Mouse (Mus musculus): ENCODE measurements around the gene Gfpt1. TPM values are rescaled to one million over a fixed set of nuclear protein-coding genes. Genes with fewer than 3 reads are reported as not detected.
"Not testable (repeated sequence)": the region's sequence is repeated elsewhere in the genome, so short reads cannot be mapped to it uniquely, and the experiment has no call there.

Gene Gfpt1
- polyA plus RNA-seq, 1 experiment from 2014 or later = 17.4 TPM

GRCm38 (mm10) chr6:87072759-87073158 lies 30.1 kb downstream of the Gfpt1 start:
- no peaks in the 10 kb centered on the region for H3K4me1 ChIP-seq (replicated peaks; ENCODE audit: control insufficient read depth, insufficient read depth, low read length)
- WGBS = 87% methylated on average over 4 of the region's 4 CpGs
- no peaks in the 10 kb centered on the region for H3K9me3 ChIP-seq (ENCODE audit: control insufficient read depth, low read length)
- DNase-seq (ENCODE audit: low spot score) (no peak), ATAC-seq (replicated peaks; ENCODE audit: low FRiP score) (no peak)
- no peak overlapping the region for H3K4me3 ChIP-seq (ENCODE audit: low read depth, low read length)
- H3K4me2 ChIP-seq (ENCODE audit: low read depth, low read length, severe bottlenecking) = no peak overlapping the region
- H3K36me3 ChIP-seq (ENCODE audit: control insufficient read depth, insufficient read depth, low read length) = no peaks in the 10 kb centered on the region
- no peak overlapping the region for H3K9ac ChIP-seq (ENCODE audit: low read length)
- no peak overlapping the region for H3K27ac ChIP-seq (ENCODE audit: low read depth, low read length)
- H3K27me3 ChIP-seq (ENCODE audit: control insufficient read depth, insufficient read depth, low read length) = no peaks in the 10 kb centered on the region

GRCm38 (mm10) chr6:87075092-87075685 lies 32.5 kb downstream of the Gfpt1 start:
- H3K9ac ChIP-seq (ENCODE audit: low read length) = no peak overlapping the region
- no peaks in the 10 kb centered on the region for H3K4me1 ChIP-seq (replicated peaks; ENCODE audit: control insufficient read depth, insufficient read depth, low read length)
- H3K27me3 ChIP-seq (ENCODE audit: control insufficient read depth, insufficient read depth, low read length) = no peaks in the 10 kb centered on the region
- no peaks in the 10 kb centered on the region for H3K9me3 ChIP-seq (ENCODE audit: control insufficient read depth, low read length)
- no peak for ATAC-seq (replicated peaks; ENCODE audit: low FRiP score)
- no peak overlapping the region for H3K4me2 ChIP-seq (ENCODE audit: low read depth, low read length, severe bottlenecking)
- WGBS = 83% methylated on average over 3 of the region's 3 CpGs
- no peaks in the 10 kb centered on the region for H3K36me3 ChIP-seq (ENCODE audit: control insufficient read depth, insufficient read depth, low read length)
- no peak overlapping the region for H3K4me3 ChIP-seq (ENCODE audit: low read depth, low read length)
- DNase-seq (ENCODE audit: low spot score) = no peak
- H3K27ac ChIP-seq (ENCODE audit: low read depth, low read length) = no peak overlapping the region

- H3K4me2 ChIP-seq (ENCODE audit: low read depth, low read length, severe bottlenecking) = no peak overlapping the region
- H3K4me1 ChIP-seq (replicated peaks; ENCODE audit: control insufficient read depth, insufficient read depth, low read length) = no peaks in the 10 kb centered on the region
- H3K27ac ChIP-seq (ENCODE audit: low read depth, low read length) = no peak overlapping the region
- H3K4me3 ChIP-seq (ENCODE audit: low read depth, low read length) = no peak overlapping the region
- ATAC-seq (replicated peaks; ENCODE audit: low FRiP score) (no peak), DNase-seq (ENCODE audit: low spot score) (no peak)
- H3K36me3 ChIP-seq (ENCODE audit: control insufficient read depth, insufficient read depth, low read length) = no peaks in the 10 kb centered on the region
- H3K27me3 ChIP-seq (ENCODE audit: control insufficient read depth, insufficient read depth, low read length) = no peaks in the 10 kb centered on the region
- WGBS = 83% methylated on average over 4 of the region's 4 CpGs
- H3K9ac ChIP-seq (ENCODE audit: low read length) = no peak overlapping the region
- no peaks in the 10 kb centered on the region for H3K9me3 ChIP-seq (ENCODE audit: control insufficient read depth, low read length)
Measured at GRCm38 (mm10) chr6:87079457-87079856, 36.8 kb downstream of the Gfpt1 start.

- no peak for ATAC-seq (replicated peaks; ENCODE audit: low FRiP score)
- Histone ChIP-seq H3K9me3 (ENCODE audit: control insufficient read depth, low read length) (no peaks in the 10 kb centered on the region), H3K4me1 (replicated peaks; ENCODE audit: control insufficient read depth, insufficient read depth, low read length) (no peaks in the 10 kb centered on the region), H3K9ac (ENCODE audit: low read length) (no peak overlapping the region), H3K36me3 (ENCODE audit: control insufficient read depth, insufficient read depth, low read length) (no peaks in the 10 kb centered on the region; the same call in 1 of the 2 replicates), H3K27me3 (ENCODE audit: control insufficient read depth, insufficient read depth, low read length) (no peaks in the 10 kb centered on the region), H3K27ac (ENCODE audit: low read depth, low read length) (no peak overlapping the region), H3K4me2 (ENCODE audit: low read depth, low read length, severe bottlenecking) (no peak overlapping the region), H3K4me3 (ENCODE audit: low read depth, low read length) (no peak overlapping the region)
- DNase-seq (ENCODE audit: low spot score) = no peak
- WGBS = 88% methylated on average over 6 of the region's 6 CpGs
Measured at GRCm38 (mm10) chr6:87085026-87085425, 42.4 kb downstream of the Gfpt1 start.

GRCm38 (mm10) chr6:87088356-87088755 lies 45.7 kb downstream of the Gfpt1 start:
- WGBS = 92% methylated on average over 5 of the region's 5 CpGs
- Histone ChIP-seq H3K36me3 (ENCODE audit: control insufficient read depth, insufficient read depth, low read length) (no peaks in the 10 kb centered on the region; the same call in 1 of the 2 replicates), H3K4me1 (replicated peaks; ENCODE audit: control insufficient read depth, insufficient read depth, low read length) (no peaks in the 10 kb centered on the region), H3K27me3 (ENCODE audit: control insufficient read depth, insufficient read depth, low read length) (no peaks in the 10 kb centered on the region), H3K4me3 (ENCODE audit: low read depth, low read length) (no peak overlapping the region), H3K4me2 (ENCODE audit: low read depth, low read length, severe bottlenecking) (no peak overlapping the region), H3K9me3 (ENCODE audit: control insufficient read depth, low read length) (no peaks in the 10 kb centered on the region), H3K27ac (ENCODE audit: low read depth, low read length) (no peak overlapping the region), H3K9ac (ENCODE audit: low read length) (no peak overlapping the region)
- DNase-seq (ENCODE audit: low spot score) = no peak
- no peak for ATAC-seq (replicated peaks; ENCODE audit: low FRiP score)

- Histone ChIP-seq H3K27me3 (ENCODE audit: control insufficient read depth, insufficient read depth, low read length) (no peaks in the 10 kb centered on the region), H3K36me3 (ENCODE audit: control insufficient read depth, insufficient read depth, low read length) (no peaks in the 10 kb centered on the region; the same call in 1 of the 2 replicates), H3K4me3 (ENCODE audit: low read depth, low read length) (no peak overlapping the region), H3K4me2 (ENCODE audit: low read depth, low read length, severe bottlenecking) (no peak overlapping the region), H3K9ac (ENCODE audit: low read length) (no peak overlapping the region), H3K27ac (ENCODE audit: low read depth, low read length) (no peak overlapping the region), H3K4me1 (replicated peaks; ENCODE audit: control insufficient read depth, insufficient read depth, low read length) (no peaks in the 10 kb centered on the region), H3K9me3 (ENCODE audit: control insufficient read depth, low read length) (no peaks in the 10 kb centered on the region)
- no peak for DNase-seq (ENCODE audit: low spot score)
- whole genome bisulfite sequencing = 93% methylated on average over 3 of the region's 3 CpGs
- ATAC-seq (replicated peaks; ENCODE audit: low FRiP score) = no peak
Measured at GRCm38 (mm10) chr6:87090877-87091276, 48.2 kb downstream of the Gfpt1 start.

- H3K27ac ChIP-seq (ENCODE audit: low read depth, low read length) = no peak overlapping the region
- no peaks in the 10 kb centered on the region for H3K9me3 ChIP-seq (ENCODE audit: control insufficient read depth, low read length)
- no peaks in the 10 kb centered on the region for H3K36me3 ChIP-seq (ENCODE audit: control insufficient read depth, insufficient read depth, low read length)
- 92% methylated on average over 5 of the region's 5 CpGs for WGBS
- no peak overlapping the region for H3K9ac ChIP-seq (ENCODE audit: low read length)
- no peaks in the 10 kb centered on the region for H3K4me1 ChIP-seq (replicated peaks; ENCODE audit: control insufficient read depth, insufficient read depth, low read length)
- no peak overlapping the region for H3K4me3 ChIP-seq (ENCODE audit: low read depth, low read length)
- DNase-seq (ENCODE audit: low spot score) (no peak), ATAC-seq (replicated peaks; ENCODE audit: low FRiP score) (no peak)
- no peaks in the 10 kb centered on the region for H3K27me3 ChIP-seq (ENCODE audit: control insufficient read depth, insufficient read depth, low read length)
- no peak overlapping the region for H3K4me2 ChIP-seq (ENCODE audit: low read depth, low read length, severe bottlenecking)
Measured at GRCm38 (mm10) chr6:87092476-87092875, 49.8 kb downstream of the Gfpt1 start.

- not testable (repeated sequence) for H3K36me3 ChIP-seq (ENCODE audit: control insufficient read depth, insufficient read depth, low read length); H3K4me2 ChIP-seq (ENCODE audit: low read depth, low read length, severe bottlenecking)
Measured at GRCm38 (mm10) chr6:87093631-87094030, 51.0 kb downstream of the Gfpt1 start.

GRCm38 (mm10) chr6:87099261-87099660 lies 56.6 kb downstream of the Gfpt1 start:
- no peak overlapping the region for H3K27ac ChIP-seq (ENCODE audit: low read depth, low read length)
- ATAC-seq (replicated peaks; ENCODE audit: low FRiP score) (no peak), DNase-seq (ENCODE audit: low spot score) (no peak)
- H3K9ac ChIP-seq (ENCODE audit: low read length) = no peak overlapping the region
- no peaks in the 10 kb centered on the region for H3K9me3 ChIP-seq (ENCODE audit: control insufficient read depth, low read length)
- H3K4me2 ChIP-seq (ENCODE audit: low read depth, low read length, severe bottlenecking) = no peak overlapping the region
- H3K36me3 ChIP-seq (ENCODE audit: control insufficient read depth, insufficient read depth, low read length) = no peaks in the 10 kb centered on the region
- H3K4me3 ChIP-seq (ENCODE audit: low read depth, low read length) = no peak overlapping the region
- H3K27me3 ChIP-seq (ENCODE audit: control insufficient read depth, insufficient read depth, low read length) = no peaks in the 10 kb centered on the region
- H3K4me1 ChIP-seq (replicated peaks; ENCODE audit: control insufficient read depth, insufficient read depth, low read length) = 0 out of 2 replicates have a peak, but pooled peaks cover 2% of the 10 kb centered on the region
- 10% methylated on average over 3 of the region's 3 CpGs for WGBS

More at GRCm38 (mm10) chr6:87093631-87094030, 51.0 kb downstream of the Gfpt1 start:
- not testable (repeated sequence) for H3K4me1 ChIP-seq (replicated peaks; ENCODE audit: control insufficient read depth, insufficient read depth, low read length); H3K4me3 ChIP-seq (ENCODE audit: low read depth, low read length); H3K9me3 ChIP-seq (ENCODE audit: control insufficient read depth, low read length); DNase-seq (ENCODE audit: low spot score); H3K9ac ChIP-seq (ENCODE audit: low read length); H3K27me3 ChIP-seq (ENCODE audit: control insufficient read depth, insufficient read depth, low read length); H3K27ac ChIP-seq (ENCODE audit: low read depth, low read length); ATAC-seq (replicated peaks; ENCODE audit: low FRiP score)
- WGBS = 91% methylated on average over 8 of the region's 8 CpGs
